Mouse (Mus musculus): Measurements from ENCODE around the gene Myh14. TPM values are rescaled to one million over a fixed set of nuclear protein-coding genes. Genes with fewer than 3 reads are reported as not detected.

Myh14 gene
- polyA plus RNA-seq, 1 experiment from 2014 or later = 2.5 TPM

- Histone ChIP-seq H3K4me3 (replicated peaks; ENCODE audit: low read depth, low read length) (no peak overlapping the region), H3K9ac (ENCODE audit: low read depth, low read length) (no peak overlapping the region), H3K36me3 (ENCODE audit: insufficient read depth, low read length) (no peaks in the 10 kb centered on the region), H3K4me2 (ENCODE audit: low read length) (peak overlapping the region; percentile 50; the same call in 1 of the 2 replicates), H3K4me1 (replicated peaks; ENCODE audit: insufficient read depth, low read length) (0 out of 2 replicates have a peak, but pooled peaks cover 4% of the 10 kb centered on the region), H3K27ac (no peak overlapping the region), H3K27me3 (ENCODE audit: insufficient read depth, low read length) (peaks cover 25% of the 10 kb centered on the region), H3K9me3 (replicated peaks; ENCODE audit: low read length) (no peaks in the 10 kb centered on the region)
- 1% methylated on average over 20 of the region's 20 CpGs for WGBS
- TF ChIP-seq CTCF (IDR thresholded peaks at IDR 0.05; ENCODE audit: low read depth) = no peak
- DNase-seq (ENCODE audit: low spot score) = no peak
- no peak for ATAC-seq (replicated peaks; ENCODE audit: low FRiP score, low read depth)
These were observed 67.3 kb downstream of the Myh14 start for GRCm38 (mm10) chr7:44603186-44603855.

GRCm38 (mm10) chr7:44602443-44602842 is 68.2 kb downstream of the Myh14 start:
- 14% methylated on average over 11 of the region's 11 CpGs for WGBS
- no peak overlapping the region for H3K4me2 ChIP-seq (ENCODE audit: low read length)
- no peaks in the 10 kb centered on the region for H3K36me3 ChIP-seq (ENCODE audit: insufficient read depth, low read length)
- 0 out of 2 replicates have a peak, but pooled peaks cover 4% of the 10 kb centered on the region for H3K4me1 ChIP-seq (replicated peaks; ENCODE audit: insufficient read depth, low read length)
- H3K9me3 ChIP-seq (replicated peaks; ENCODE audit: low read length) = no peaks in the 10 kb centered on the region
- TF ChIP-seq CTCF (IDR thresholded peaks at IDR 0.05; ENCODE audit: low read depth) = no peak
- no peak overlapping the region for H3K9ac ChIP-seq (ENCODE audit: low read depth, low read length)
- no peak overlapping the region for H3K4me3 ChIP-seq (replicated peaks; ENCODE audit: low read depth, low read length)
- ATAC-seq (replicated peaks; ENCODE audit: low FRiP score, low read depth) (no peak), DNase-seq (ENCODE audit: low spot score) (no peak)
- H3K27me3 ChIP-seq (ENCODE audit: insufficient read depth, low read length) = peaks cover 25% of the 10 kb centered on the region
- no peak overlapping the region for H3K27ac ChIP-seq

DNA sequence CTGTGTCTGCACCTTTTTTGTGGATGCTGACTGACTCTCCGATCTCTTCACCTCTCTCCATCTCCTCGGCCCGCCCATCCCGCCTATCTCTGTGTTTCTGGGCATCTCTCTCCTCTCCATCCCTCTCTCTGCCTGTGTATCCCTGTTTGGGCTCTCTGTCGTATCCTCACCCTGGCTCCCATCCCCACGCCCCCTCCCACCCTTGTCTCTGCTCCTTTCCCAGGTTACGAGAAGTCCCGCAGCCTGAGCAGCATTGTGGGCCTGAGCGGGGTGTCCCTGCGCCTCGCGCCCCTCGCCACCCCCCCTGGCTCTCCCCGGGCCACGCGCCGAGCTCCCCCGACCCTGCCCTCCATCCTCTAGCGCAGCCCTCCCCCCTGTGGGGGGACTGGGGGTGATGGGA is 69.0 kb downstream of the Myh14 start:
- H3K4me1 ChIP-seq (replicated peaks; ENCODE audit: insufficient read depth, low read length) = 0 out of 2 replicates have a peak, but pooled peaks cover 4% of the 10 kb centered on the region
- no peak overlapping the region for H3K4me2 ChIP-seq (ENCODE audit: low read length)
- DNase-seq (ENCODE audit: low spot score) (no peak), ATAC-seq (replicated peaks; ENCODE audit: low FRiP score, low read depth) (no peak)
- no peak for TF ChIP-seq CTCF (IDR thresholded peaks at IDR 0.05; ENCODE audit: low read depth)
- no peak overlapping the region for H3K27ac ChIP-seq
- H3K9ac ChIP-seq (ENCODE audit: low read depth, low read length) = no peak overlapping the region
- no peak overlapping the region for H3K4me3 ChIP-seq (replicated peaks; ENCODE audit: low read depth, low read length)
- no peaks in the 10 kb centered on the region for H3K9me3 ChIP-seq (replicated peaks; ENCODE audit: low read length)
- peaks cover 25% of the 10 kb centered on the region for H3K27me3 ChIP-seq (ENCODE audit: insufficient read depth, low read length)
- no peaks in the 10 kb centered on the region for H3K36me3 ChIP-seq (ENCODE audit: insufficient read depth, low read length)
- 16% methylated on average over 19 of the region's 19 CpGs for WGBS

DNA sequence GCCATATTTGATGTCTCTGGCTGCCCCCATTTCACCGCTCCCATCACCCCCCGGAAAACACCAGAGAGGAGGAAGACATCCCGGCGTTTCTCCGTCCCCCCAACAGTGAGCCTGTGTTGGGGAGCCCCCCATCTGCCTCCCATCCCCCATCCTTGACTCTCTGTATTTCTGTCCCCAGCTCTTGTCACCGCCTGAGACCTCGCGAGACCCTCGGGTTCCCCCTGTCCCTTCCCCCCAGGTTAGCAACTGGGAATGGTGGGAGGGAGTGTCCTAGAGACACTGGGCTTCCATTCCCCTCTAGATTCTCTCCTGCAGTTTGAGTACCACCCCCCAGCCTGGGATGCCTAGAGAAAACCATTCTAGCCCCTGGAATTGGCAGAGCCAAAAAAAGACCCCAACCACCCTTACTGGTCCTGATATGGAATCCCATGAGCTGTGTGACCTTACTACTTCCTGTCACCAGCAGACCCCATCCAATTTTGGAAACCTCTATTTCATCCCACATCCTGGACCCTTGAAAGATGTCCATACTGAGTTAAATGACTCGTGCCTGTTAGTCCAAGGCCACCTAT is 69.9 kb downstream of the Myh14 start:
- 0 out of 2 replicates have a peak, but pooled peaks cover 4% of the 10 kb centered on the region for H3K4me1 ChIP-seq (replicated peaks; ENCODE audit: insufficient read depth, low read length)
- H3K4me3 ChIP-seq (replicated peaks; ENCODE audit: low read depth, low read length) = no peak overlapping the region
- DNase-seq (ENCODE audit: low spot score) (no peak), ATAC-seq (replicated peaks; ENCODE audit: low FRiP score, low read depth) (no peak)
- no peaks in the 10 kb centered on the region for H3K36me3 ChIP-seq (ENCODE audit: insufficient read depth, low read length)
- H3K9ac ChIP-seq (ENCODE audit: low read depth, low read length) = no peak overlapping the region
- H3K27me3 ChIP-seq (ENCODE audit: insufficient read depth, low read length) = peaks cover 25% of the 10 kb centered on the region
- no peaks in the 10 kb centered on the region for H3K9me3 ChIP-seq (replicated peaks; ENCODE audit: low read length)
- H3K27ac ChIP-seq = no peak overlapping the region
- H3K4me2 ChIP-seq (ENCODE audit: low read length) = no peak overlapping the region
- 84% methylated on average over 10 of the region's 10 CpGs for WGBS
- no peak for TF ChIP-seq CTCF (IDR thresholded peaks at IDR 0.05; ENCODE audit: low read depth)

- Histone ChIP-seq H3K36me3 (ENCODE audit: insufficient read depth, low read length) (no peaks in the 10 kb centered on the region), H3K27me3 (ENCODE audit: insufficient read depth, low read length) (peaks cover 25% of the 10 kb centered on the region), H3K4me3 (replicated peaks; ENCODE audit: low read depth, low read length) (no peak overlapping the region), H3K9ac (ENCODE audit: low read depth, low read length) (no peak overlapping the region), H3K9me3 (replicated peaks; ENCODE audit: low read length) (no peaks in the 10 kb centered on the region), H3K4me1 (replicated peaks; ENCODE audit: insufficient read depth, low read length) (no peaks in the 10 kb centered on the region), H3K27ac (no peak overlapping the region), H3K4me2 (ENCODE audit: low read length) (no peak overlapping the region)
- no peak for TF ChIP-seq CTCF (IDR thresholded peaks at IDR 0.05; ENCODE audit: low read depth)
- DNase-seq (ENCODE audit: low spot score) (no peak), ATAC-seq (replicated peaks; ENCODE audit: low FRiP score, low read depth) (no peak)
- WGBS = 81% methylated on average over 11 of the region's 12 CpGs
These were observed 72.3 kb downstream of the Myh14 start for GRCm38 (mm10) chr7:44598336-44598735.

GRCm38 (mm10) chr7:44597666-44598065 is 73.0 kb downstream of the Myh14 start:
- H3K4me1 ChIP-seq (replicated peaks; ENCODE audit: insufficient read depth, low read length) = no peaks in the 10 kb centered on the region
- H3K36me3 ChIP-seq (ENCODE audit: insufficient read depth, low read length) = no peaks in the 10 kb centered on the region
- 92% methylated on average over 4 of the region's 4 CpGs for WGBS
- no peaks in the 10 kb centered on the region for H3K9me3 ChIP-seq (replicated peaks; ENCODE audit: low read length)
- no peak for ATAC-seq (replicated peaks; ENCODE audit: low FRiP score, low read depth)
- no peak overlapping the region for H3K27ac ChIP-seq
- no peak overlapping the region for H3K9ac ChIP-seq (ENCODE audit: low read depth, low read length)
- no peak overlapping the region for H3K4me3 ChIP-seq (replicated peaks; ENCODE audit: low read depth, low read length)
- no peak overlapping the region for H3K4me2 ChIP-seq (ENCODE audit: low read length)
- no peak for DNase-seq (ENCODE audit: low spot score)
- peaks cover 25% of the 10 kb centered on the region for H3K27me3 ChIP-seq (ENCODE audit: insufficient read depth, low read length)
- TF ChIP-seq CTCF (IDR thresholded peaks at IDR 0.05; ENCODE audit: low read depth) = no peak
